Mouse (Mus musculus) testis, adult 2 months (tissue): ENCODE data around the gene 4930447C04Rik.

Experiments used
- CTCF ChIP-seq: fragments of 200-500 bp; IDR thresholded peaks from 2 replicates; pipeline ENCODE4 v1.5.1; 2012; ENCODE audit warnings: low read depth, mild to moderate bottlenecking, inconsistent platforms, low read length, moderate library complexity; ENCODE audit not compliant: control insufficient read depth, insufficient read depth, insufficient replicate concordance
- POLR2A ChIP-seq: fragments of 200-500 bp; IDR thresholded peaks from 2 replicates; pipeline ENCODE4 v1.6.1; 2012; ENCODE audit warnings: low read depth, mild to moderate bottlenecking, inconsistent platforms, low read length, moderate library complexity; ENCODE audit not compliant: control insufficient read depth

DNA sequence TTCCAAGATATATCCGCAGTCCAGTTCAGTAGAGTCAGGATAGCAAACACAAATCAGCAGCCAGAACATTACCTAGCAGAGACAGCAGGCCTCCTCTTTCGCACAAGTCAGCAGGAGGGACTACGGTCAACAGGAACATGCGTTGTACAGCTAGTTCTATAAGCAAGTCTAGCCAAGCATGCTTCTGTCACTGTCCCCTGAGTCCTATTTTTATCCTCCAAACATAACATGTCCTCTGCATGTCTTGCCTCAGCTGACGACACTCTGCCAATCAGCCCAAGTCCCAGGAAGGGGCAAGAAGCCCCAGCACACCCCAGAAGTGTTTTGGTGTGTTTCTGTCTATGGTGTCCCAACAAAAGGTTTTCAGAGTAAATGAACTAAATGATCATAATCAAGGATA lies 13.3 kb upstream of the 4930447C04Rik start:
- TF ChIP-seq CTCF (no peak), POLR2A (no peak)
